8 mouse cellular contexts compared by ENCODE assay signal in the genomic region with DNA sequence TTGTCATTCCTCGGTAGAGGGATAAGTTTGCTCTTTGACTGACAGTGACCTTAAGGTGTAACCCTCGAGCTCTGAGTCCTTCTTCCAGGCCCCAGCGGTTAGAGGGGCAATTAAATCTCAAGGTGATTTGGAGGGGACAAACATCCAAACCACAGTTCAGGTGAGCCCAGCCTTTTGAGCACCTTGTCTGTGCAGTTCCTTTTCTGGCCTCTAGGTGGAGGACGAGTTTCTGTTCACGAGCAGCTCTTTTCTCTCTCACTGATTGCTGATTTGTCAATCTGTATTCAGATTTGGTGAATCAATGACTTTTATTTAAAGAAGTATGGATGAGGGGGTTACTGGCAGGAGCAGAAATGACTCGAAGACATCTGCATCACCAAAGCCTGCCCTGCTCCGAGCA.
DNase-seq lines count a peak whose midpoint lies in the region; ATAC-seq lines count a peak whose summit lies in the region.

No protein-coding gene starts in this region.

- H3K4me1 ChIP-seq in midbrain, embryonic 14.5 days (ENCODE audit: control insufficient read depth, insufficient read depth, low read length), result no peaks in the 10 kb centered on the region
- H3K4me1 ChIP-seq in midbrain, embryonic 13.5 days (replicated peaks), result peaks cover 12% of the 10 kb centered on the region; the same call in 1 of the 2 replicates

- peak; percentile 35 to 38 for DNase-seq in frontal cortex, postnatal 36 days (ENCODE audit: low spot score in 2 of 2)
- DNase-seq in frontal cortex, postnatal 14 days (ENCODE audit: low spot score in 2 of 2), result no peak
- peak; percentile 75 for DNase-seq in midbrain, embryonic 14.5 days
- DNase-seq in heart, postnatal 4 days, result peak; percentile 38
- DNase-seq in naive thymus-derived CD4-positive, alpha-beta T cell, adult 2 months (ENCODE audit: low read depth), result peak; percentile 26
- DNase-seq in yolk sac, embryonic 10.5 days (ENCODE audit: low spot score), result no peak

- no peaks in the 10 kb centered on the region for H3K9me3 ChIP-seq in midbrain, embryonic 14.5 days (ENCODE audit: control insufficient read depth, low read length)
- H3K9me3 ChIP-seq in midbrain, embryonic 13.5 days, result no peaks in the 10 kb centered on the region

- H3K36me3 ChIP-seq in midbrain, embryonic 14.5 days (ENCODE audit: control insufficient read depth, insufficient read depth, low read length), result no peaks in the 10 kb centered on the region
- H3K36me3 ChIP-seq in midbrain, embryonic 13.5 days, result no peaks in the 10 kb centered on the region

- H3K4me2 ChIP-seq in midbrain, embryonic 14.5 days (ENCODE audit: low read length), result no peak overlapping the region
- H3K4me2 ChIP-seq in midbrain, embryonic 13.5 days (replicated peaks), result no peak overlapping the region

- WGBS in midbrain, embryonic 14.5 days, result 34% methylated on average over 7 of the region's 7 CpGs
- WGBS in midbrain, embryonic 13.5 days, result 31% methylated on average over 7 of the region's 7 CpGs

- H3K27me3 ChIP-seq in midbrain, embryonic 14.5 days (ENCODE audit: control insufficient read depth, insufficient read depth, low read length), result 0 out of 2 replicates have a peak, but pooled peaks cover 3% of the 10 kb centered on the region
- H3K27me3 ChIP-seq in midbrain, embryonic 13.5 days, result peaks cover 25% of the 10 kb centered on the region

- H3K27ac ChIP-seq in midbrain, embryonic 14.5 days (replicated peaks; ENCODE audit: low read depth, low read length), result no peak overlapping the region
- H3K27ac ChIP-seq in midbrain, embryonic 13.5 days, result no peak overlapping the region

- H3K9ac ChIP-seq in midbrain, embryonic 14.5 days (replicated peaks; ENCODE audit: low read length), result no peak overlapping the region
- no peak overlapping the region for H3K9ac ChIP-seq in midbrain, embryonic 13.5 days (replicated peaks)

- H3K4me3 ChIP-seq in midbrain, embryonic 14.5 days (replicated peaks; ENCODE audit: low read depth, low read length), result no peak overlapping the region
- H3K4me3 ChIP-seq in midbrain, embryonic 13.5 days (replicated peaks), result no peak overlapping the region

- ATAC-seq in midbrain, embryonic 14.5 days (ENCODE audit: low FRiP score, low TSS enrichment), result no peak
- no peak for ATAC-seq in midbrain, embryonic 13.5 days
- ATAC-seq in cerebellum, adult (ENCODE audit: insufficient number of reproducible peaks, low FRiP score, low TSS enrichment), result 0 out of 2 replicates have a peak, but pooled peaks have one; percentile 20

Comparison
In these comparisons a context has a peak if more than half of its experiments do, and no peak if none do; other contexts are left out.
1. DNase-seq: peak in frontal cortex, postnatal 36 days (2 of 2), midbrain, embryonic 14.5 days (single experiment), heart, postnatal 4 days (single experiment) and naive thymus-derived CD4-positive, alpha-beta T cell, adult 2 months (single experiment); none in frontal cortex, postnatal 14 days (0 of 2) and yolk sac, embryonic 10.5 days (single experiment).